Mouse (Mus musculus): Measurements from ENCODE around the gene Cdh13.
A peak's percentile ranks its signal among the peaks of the same experiment; 100 is the strongest.

GRCm38 (mm10) chr8:118565887-118566747, 282.6 kb downstream of the Cdh13 start:
- no peak for TF ChIP-seq CTCF (IDR thresholded peaks at IDR 0.05; ENCODE audit: control insufficient read depth, insufficient read depth, insufficient read length)
- TF ChIP-seq MAX (IDR thresholded peaks at IDR 0.05) = no peak
- TF ChIP-seq MYOD1 (IDR thresholded peaks at IDR 0.05; ENCODE audit: control insufficient read depth, insufficient read length, low read depth) = no peak
- peak; percentile 56 for TF ChIP-seq USF1 (IDR thresholded peaks at IDR 0.05; ENCODE audit: low read depth)
- TF ChIP-seq MYOG (IDR thresholded peaks at IDR 0.05; ENCODE audit: control insufficient read depth, extremely low read depth, insufficient read length) = no peak
